Mouse (Mus musculus): Measurements from ENCODE around the gene Ncam1.

GRCm38 (mm10) chr9:49722765-49723164, 76.0 kb downstream of the Ncam1 start:
- TF ChIP-seq CTCF (conservative IDR thresholded peaks at IDR 0.05 in 1 of 2, IDR thresholded peaks at IDR 0.05 in 1 of 2; ENCODE audit: low read depth in 2 of 2, low read length in 2 of 2) (no peak), USF2 (conservative IDR thresholded peaks at IDR 0.05; ENCODE audit: low read depth, low read length) (no peak), CHD1 (IDR thresholded peaks at IDR 0.05; ENCODE audit: low read depth, low read length) (no peak), TCF12 (IDR thresholded peaks at IDR 0.05; ENCODE audit: low read depth, low read length) (no peak), POLR2A (IDR thresholded peaks at IDR 0.05; ENCODE audit: low read depth, low read length) (no peak), ZKSCAN1 (IDR thresholded peaks at IDR 0.05; ENCODE audit: borderline replicate concordance, low read depth, low read length) (no peak), MAFK (IDR thresholded peaks at IDR 0.05; ENCODE audit: insufficient replicate concordance, low read length) (no peak), CHD2 (IDR thresholded peaks at IDR 0.05; ENCODE audit: low read length) (no peak), JUN (IDR thresholded peaks at IDR 0.05; ENCODE audit: insufficient read depth, low read depth, low read length) (no peak)
